Mouse (Mus musculus): ENCODE measurements around the gene Catsper3.

Gene Catsper3

DNA sequence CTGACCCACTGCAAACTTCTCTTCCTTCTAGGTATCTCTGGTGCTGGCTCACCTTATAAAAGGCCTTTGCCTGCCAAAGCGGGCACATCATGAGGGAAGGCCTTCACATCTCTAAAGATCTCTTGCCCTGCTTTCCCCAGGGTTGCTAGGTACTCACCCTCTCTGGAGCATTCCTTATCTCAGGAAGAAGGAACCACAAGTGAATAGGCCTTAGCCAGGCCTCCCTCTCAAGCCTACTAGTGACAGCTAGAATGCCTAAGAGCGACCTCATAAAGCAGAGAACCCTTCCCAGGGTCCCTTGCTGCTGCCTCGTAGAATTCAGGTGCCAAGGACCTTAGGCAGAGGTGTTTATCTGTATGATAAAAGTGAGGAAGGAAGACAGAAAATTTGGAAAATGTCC, at the start of gene Catsper3:
Catsper3 (plus strand) TSS at position 301 of the 400 bp plus-strand sequence.
- DNase-seq (ENCODE audit: low spot score in 2 of 2): no peak

DNA sequence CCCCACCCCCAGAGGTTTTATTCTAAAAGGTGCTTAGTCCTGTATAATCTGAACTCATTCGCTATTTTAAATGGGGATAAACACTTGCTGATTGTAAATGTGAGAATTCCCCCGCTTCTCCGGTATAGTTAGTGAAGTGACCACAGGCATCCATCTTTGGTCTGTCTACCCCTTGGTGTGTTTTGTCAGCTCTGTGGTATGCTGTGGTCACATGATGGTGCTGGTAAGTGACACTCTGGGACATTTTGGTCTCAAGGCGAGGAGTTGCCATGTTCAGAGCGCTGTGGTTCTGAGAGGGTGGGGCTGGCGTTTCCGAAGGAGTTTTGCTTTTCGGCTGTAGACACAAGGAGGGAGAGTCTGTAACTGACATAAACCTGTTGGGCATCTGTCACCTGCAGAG, 46.5 kb upstream of the Catsper3 start:
- no peak for DNase-seq (ENCODE audit: low spot score in 2 of 2)

DNA sequence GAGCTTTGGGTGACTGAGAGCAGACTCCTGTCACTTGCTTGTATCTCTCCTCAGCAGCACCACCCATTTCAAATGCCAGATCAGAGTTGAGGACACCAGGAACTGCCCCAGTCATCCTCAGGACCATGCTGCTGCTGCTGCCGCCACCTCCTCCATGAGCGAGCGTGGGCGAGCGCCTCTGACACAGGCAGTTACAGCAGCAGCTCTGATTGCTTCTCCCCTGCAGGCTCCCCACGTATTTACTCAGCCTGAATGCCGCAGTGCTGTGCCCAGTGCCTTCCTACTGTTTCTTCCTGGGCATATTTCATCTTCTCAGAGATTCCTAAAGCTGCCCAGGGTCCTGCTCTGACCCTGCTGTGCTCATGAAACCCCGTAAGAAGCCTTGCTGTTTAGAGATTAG, 42.1 kb upstream of the Catsper3 start:
- no peak for DNase-seq (ENCODE audit: low spot score in 2 of 2)

DNA sequence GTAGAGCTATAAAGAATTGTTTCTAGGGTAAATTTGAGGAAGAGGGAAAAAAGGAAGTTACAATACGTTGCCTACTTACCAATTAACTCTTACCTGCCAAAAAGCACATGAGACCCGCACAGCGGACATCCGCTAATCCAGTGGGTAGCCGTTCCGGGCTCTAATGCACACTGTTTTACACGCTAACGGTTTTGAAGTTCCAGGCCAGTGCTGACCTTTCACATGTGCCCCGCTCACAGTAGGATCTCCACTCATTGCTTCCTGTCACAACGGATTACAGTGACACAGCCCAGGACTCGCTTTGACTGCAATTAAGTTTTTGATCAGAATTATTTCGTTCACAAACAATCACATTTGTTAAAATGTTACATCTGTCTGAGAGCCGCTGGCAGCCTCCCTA, 30.0 kb upstream of the Catsper3 start:
- DNase-seq (ENCODE audit: low spot score in 2 of 2): no peak

DNA sequence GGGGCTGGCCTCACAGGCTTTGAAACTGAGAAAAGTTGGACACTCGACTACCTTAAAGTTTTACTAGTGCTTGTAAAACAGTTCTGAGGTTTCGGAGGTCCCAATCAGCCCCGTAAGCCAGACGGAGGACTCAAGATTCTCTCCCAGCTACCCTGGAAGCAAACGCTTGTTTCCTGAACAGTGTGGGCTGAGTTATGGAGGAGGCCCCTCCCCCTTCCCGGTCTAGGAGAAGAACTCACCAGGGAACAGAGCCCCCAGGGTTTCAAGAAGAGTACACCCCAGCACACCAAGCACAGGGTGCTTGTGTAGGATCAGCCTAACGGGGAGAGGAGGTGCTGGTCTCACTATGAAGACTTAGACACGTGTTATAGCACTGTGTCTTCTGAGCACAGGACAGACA, 27.6 kb upstream of the Catsper3 start:
- no peak for DNase-seq (ENCODE audit: low spot score in 2 of 2)

DNA sequence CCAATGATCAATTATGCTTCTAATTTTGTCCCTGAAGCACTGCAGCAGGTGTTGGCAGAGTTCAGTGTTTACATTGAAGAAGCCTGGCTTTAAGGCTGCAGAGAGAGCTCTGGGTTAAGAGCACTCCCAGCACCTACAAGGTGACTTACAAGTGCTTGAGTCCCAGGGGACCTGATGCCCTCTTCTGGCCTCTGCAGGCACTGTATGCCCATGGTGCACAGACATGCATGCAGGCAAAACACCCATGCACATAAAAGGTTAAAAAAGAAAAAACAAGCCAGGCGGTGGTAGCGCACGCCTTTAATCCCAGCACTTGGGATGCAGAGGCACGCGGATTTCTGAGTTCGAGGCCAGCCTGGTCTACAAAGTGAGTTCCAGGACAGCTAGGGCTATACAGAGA, 26.7 kb upstream of the Catsper3 start:
- DNase-seq (ENCODE audit: low spot score in 2 of 2): no peak

DNA sequence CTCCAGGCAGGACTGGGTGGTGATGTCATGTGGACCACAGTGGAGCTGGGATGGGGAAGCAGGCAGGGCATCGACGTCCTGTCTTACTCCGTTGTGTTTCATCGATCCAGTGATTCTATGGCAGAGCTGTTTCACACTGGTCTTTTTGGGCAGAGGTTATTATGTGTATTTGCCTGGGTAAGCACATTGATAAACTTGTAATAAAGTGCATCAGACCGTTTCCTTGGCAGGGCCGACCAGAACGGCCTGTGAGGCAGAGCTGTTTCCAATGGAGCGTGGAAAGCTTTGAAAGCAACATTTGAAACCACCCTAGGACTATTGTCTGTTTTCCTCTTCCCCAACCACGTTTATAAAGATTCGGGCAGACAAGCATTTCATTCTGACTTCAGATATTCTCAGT, 23.8 kb upstream of the Catsper3 start:
- no peak for DNase-seq (ENCODE audit: low spot score in 2 of 2)

DNA sequence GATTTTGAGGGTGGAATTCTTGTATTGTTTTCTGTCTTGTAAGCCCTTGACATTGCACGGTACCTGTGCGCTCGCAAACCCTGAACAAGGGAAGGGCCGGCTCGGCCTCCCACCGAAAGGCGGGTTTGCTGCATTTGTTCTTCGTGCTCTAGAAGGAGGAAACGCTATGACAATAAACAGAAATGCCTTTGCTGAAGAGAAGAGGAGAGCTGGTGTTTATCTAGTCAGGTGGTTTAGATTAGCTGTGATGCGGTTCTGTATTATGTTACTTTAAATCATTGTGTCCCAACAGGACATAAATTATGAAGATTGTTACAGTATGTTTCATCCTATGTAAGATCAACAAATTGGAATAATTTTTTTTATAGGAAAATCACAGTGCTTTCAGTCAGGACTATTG, 22.9 kb upstream of the Catsper3 start:
- DNase-seq (ENCODE audit: low spot score in 2 of 2): no peak

DNA sequence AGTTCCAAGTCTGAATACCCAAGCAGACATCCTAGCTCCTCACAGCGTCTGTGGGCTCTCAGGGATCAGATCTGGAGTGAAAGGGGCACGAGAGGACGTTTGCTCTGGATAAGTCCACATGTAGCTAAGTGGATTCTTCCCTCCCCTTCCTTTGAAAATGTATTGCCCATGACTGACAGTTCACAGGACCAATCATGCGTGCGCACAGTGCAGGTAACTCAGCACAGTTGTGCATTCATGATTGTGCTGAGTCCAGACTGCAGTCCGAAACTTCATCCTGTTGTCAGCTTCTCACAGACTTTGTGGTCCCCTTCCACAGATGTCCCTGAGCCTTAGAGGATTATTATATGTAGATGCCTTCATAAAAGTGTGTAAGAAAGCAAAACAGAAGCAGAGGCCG, 10.0 kb upstream of the Catsper3 start:
- no peak for DNase-seq (ENCODE audit: low spot score in 2 of 2)

DNA sequence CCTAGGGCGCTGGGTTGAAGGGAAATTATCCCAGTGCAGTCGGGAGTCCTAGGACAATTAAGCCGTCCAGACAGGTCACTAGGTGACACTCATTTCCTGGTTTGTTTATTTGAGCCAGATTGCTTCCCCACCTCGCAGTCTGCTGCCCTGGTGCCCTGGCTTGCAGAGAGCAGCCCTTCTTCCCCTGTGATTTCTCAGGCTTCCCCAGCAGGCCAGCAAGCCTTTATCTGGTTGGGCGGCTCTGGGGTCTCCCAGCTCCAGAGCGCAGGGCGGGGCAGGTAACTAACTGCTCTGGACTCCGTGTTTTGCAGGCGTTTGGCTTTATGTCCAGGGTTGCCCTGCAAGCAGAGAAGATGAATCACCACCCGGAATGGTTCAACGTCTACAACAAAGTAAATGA, 9.3 kb upstream of the Catsper3 start:
- DNase-seq (ENCODE audit: low spot score in 2 of 2): no peak

DNA sequence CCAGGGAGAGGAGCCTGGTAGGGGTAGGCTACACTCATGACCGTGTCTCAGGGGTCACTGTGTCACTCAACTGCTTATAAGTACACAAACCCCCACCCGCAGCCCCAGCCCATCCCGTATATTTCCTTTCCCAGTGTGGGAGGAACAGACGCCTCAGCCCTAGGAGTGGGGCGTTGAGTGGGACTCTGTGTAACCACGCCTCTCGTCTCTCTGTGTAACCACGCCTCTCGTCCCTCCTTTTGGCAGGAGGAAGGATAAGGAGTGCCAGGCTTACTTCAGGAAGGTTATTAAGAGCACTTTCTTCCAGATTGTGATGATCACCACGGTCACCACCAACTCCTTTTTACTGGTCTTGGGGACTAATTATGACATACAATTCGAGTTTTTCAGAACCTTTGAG, 1.8 kb downstream of the Catsper3 start:
- no peak for DNase-seq (ENCODE audit: low spot score in 2 of 2)

DNA sequence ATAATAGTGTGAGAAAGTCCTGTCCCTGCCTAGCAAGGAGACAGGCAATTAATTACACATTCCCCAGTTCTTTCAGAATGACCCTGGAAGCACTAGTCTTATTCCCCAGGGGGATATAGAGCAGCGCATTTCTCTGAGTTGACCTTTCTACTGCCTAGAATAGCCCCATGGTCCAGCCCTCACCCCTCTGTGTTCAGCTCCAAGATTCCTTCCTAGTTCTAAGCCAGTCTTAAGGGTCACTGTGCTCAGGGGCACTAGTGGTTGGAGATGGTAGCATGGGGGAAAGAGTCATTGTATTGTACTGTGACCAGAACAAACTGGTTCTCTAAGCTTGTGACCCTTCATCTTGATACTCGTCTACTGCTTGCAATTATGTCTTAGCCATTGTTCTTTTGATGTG, 16.9 kb downstream of the Catsper3 start:
- DNase-seq (ENCODE audit: low spot score in 2 of 2): no peak

DNA sequence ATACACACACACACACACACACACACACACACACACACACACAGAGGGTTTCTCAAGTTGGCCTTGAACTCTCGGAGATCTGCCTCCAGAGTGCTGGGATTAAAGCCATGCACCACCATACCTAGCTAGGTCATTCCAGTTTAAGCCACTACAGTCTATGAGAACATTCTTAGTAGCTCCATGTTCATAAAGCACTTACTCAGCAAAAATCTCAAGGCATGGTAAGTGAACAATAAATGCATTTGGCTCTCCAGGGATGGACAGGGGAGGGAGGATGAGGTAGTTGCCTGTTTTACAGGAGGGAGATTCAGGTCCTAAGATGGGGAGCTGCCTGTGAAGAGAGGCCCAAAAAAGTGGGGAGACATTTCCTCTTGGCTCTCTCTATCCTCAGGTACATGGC, 19.6 kb downstream of the Catsper3 start:
- no peak for DNase-seq (ENCODE audit: low spot score in 2 of 2)

DNA sequence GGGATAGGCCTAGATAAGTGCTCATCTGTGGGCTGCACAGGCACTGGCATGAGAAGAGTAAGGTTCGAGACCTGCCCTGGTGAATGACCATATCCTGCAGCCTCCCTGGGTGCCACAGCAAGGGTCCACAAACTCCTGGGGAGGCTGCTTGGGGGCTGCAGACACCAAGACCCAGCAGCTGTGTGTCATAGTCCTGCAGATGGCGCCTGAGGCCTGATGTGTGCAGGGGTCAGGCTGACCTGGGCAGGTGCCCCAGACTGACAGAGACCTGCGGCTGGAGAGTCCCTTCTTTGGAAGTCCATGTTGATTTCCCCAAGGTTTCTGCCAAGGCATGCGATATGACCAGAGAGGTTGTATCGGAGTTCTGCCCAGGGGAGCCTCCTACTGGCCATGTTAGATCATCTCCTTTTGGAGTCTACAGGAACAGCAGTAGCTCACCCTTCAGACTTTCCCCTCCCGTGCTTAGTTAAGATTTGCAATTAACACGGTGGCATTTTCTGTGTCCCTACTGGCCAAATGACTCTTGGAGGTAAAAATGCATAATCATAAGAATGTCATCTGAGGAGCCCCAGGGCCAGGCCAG, 24.8 kb downstream of the Catsper3 start:
- no peak for DNase-seq (ENCODE audit: low spot score in 2 of 2)

DNA sequence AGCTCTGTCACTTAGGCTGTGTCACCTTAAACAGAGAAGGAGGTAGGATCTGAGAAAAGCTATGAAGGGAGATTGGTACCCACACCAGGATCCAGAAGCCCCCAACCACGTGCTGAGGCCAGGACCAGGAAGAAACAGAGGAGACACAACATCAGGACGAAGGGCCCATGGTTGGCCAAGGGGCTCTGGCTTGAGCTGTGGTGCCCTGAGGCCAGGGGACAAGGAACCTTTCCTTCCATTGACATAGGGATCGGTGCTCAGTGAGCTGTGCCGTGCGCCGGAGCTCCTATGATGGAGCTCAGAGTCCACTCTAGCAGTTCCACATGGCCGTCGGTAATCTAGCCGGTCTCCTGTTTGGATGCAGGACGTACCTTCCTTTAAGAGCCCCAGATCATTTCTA, 25.3 kb downstream of the Catsper3 start:
- no peak for DNase-seq (ENCODE audit: low spot score in 2 of 2)

DNA sequence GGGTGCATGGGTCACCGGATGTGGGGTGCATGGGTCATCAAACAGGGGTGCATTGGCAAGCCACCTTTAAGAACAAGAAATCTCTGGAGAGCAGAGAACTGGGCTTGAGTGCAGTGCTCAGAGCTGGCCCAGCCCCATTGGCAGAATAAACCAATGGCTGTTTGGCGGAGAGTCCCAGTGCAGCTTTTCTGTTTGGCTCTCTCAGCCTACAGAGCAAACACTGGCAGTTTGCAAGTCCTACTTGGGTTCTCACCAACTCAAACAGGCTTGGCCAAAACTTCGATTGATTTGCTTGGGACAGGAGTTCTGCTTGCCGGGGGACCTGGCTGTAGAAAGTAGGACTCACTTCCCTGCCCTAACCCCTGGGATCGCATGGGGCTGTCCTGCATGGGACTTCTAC, 26.6 kb downstream of the Catsper3 start:
- peak; percentile 52 to 60 for DNase-seq (ENCODE audit: low spot score in 2 of 2)

DNA sequence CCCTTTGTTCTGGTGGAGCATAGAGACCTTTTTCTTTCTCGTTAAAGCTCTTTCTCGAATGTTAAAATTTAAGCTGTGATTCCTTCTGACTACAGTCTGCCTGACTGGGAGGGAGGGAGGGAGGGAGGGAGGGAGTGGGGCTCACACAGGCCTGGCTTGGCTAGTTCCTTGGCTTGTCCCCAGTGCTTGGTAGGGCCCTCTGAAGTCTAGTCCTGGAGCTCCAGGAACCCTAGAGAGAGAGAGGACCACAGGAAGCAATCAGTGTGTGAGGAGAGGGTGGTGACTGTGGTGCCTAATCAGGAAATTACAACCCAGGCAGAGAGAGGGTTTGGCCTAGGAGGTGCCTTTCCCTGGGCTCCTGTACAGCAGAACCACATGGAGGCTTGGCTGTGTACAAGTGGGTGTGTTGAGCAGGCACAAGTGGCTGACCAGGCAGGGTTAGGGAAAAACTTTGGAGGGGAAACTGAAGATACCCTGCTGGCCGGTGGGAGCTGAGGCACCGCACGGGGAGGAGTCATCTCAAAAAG, 29.2 kb downstream of the Catsper3 start:
- no peak for DNase-seq (ENCODE audit: low spot score in 2 of 2)

DNA sequence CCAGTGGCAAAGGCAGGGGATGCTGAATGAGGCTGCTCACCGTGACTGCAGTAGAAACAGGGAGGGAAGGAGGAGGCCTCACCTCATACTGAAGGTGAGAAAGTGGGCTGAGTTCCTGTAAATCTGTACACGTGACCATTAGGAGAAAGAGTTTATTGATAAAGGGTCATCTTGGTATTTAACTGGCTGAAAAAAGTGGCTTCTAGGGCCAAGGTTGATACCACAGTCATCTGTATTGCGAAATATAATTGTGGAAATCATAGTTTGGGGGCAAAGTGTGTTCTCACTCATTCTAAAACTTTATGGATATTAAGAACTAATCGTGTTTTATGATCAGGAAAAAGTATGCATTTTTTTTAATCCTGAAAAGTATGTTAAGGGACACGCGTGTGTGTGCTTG, 30.5 kb downstream of the Catsper3 start:
- DNase-seq (ENCODE audit: low spot score in 2 of 2): no peak

DNA sequence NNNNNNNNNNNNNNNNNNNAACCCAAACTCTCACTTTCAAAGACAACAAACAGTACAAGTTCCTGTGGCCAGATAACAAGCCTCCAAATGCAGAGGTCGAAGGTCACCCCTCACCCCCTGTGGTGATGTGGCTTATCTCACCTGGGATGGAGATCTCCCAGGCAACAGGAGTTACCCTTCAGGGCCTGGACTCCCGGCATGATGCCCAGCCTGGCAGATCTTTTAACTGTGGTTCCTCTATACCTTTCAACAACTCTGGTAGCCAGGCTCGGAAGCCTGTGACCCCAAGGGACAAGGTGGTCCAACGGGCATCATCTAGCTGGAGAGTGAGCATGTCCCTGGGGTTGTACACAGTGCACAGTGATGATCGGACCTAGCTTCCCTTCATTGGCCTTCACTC, 38.1 kb downstream of the Catsper3 start:
- DNase-seq (ENCODE audit: low spot score in 2 of 2): no peak

DNA sequence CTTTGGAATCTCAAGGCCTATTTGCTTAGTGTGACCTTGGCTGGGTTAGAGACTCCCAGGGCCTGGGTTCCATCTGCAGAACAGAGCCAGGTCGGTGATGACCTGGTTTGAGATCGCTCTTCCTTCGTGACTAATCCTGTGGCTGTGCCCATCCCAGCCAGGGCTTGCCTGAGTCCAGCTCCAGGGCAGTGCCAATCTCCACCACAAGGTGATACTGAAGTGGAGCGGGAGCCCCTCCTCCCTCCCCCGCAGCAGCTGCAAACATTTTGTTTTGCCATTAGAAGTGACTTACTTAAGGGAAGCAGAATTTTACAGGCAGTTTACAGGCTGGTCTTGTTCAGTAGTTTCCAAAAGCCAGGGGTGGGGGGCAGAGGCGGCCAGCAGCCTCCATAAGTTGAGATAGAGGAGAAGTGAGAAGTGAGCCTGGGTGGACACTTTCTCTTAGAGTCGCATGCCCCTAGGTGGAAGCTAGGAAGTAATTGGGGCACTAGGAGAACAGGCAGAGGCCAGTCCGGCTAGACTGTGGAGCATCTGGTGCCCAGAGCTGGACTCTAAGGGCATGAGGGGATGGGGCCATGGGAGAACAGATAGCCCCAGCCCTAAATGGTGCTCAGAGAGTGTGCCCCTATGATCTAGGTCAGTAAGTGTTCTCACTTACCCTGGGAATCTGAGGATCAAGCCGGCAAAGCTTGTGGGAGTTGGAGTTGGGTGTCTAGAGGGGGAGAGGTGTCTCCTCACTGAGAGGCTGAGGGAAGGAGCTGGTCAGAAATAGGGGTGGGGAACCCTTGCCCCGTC, 40.0 kb downstream of the Catsper3 start:
- no peak for DNase-seq (ENCODE audit: low spot score in 2 of 2)

DNA sequence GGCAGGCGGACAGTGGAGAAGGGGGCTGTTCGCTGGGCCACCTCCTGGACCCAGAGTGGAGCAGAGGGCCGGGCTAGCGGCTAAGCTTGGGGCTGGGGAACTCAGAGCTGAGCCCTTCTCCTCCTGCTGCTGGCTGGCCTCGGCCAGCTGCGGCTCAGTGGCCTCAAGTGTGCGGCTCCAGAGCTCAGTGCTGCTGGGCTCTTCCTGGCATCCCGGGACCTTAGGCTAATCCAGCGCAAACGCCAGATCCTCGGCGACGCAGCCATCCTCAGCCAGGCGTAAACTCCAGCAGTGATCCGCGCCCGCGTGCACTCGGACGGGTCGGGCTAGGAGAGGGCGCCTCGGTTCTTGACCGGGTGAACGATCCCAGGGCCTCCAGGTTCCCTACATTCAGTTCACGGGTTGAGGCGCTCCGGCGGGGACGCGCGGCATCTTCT, 40.9 kb downstream of the Catsper3 start:
- DNase-seq (ENCODE audit: low spot score in 2 of 2): no peak

DNA sequence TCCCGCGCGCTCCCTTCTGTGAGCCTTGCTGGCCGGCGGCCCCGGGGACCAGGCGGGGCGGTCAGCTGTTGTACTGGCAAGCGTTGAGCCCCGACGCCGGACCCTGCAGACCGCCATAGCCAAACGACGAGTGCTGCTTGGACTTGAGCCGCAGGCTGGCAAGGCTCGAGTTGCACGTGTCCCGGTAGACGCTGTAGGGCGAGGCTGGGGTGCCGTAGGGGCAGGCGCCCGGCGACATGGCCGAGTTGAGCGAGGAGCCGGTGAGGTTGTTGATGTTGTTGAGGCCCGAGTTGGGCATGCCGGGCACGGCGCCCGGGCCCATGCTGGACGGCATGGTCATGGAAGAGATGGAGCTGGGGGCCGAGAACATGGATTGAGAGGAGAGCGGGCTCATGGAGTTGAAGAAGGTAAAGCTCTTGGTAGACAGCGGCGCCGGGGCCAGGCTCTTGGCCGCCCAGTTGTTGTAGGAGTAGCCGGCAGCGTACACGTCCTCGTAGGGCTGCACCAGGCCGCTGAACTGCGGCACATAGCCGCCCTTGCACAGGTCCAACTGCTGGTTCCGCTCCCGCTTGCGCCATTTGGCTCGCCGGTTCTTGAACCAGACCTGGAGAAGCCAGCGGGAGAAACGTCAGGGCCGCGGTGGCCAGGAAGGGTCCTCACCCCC, 41.8 kb downstream of the Catsper3 start:
- no peak for DNase-seq (ENCODE audit: low spot score in 2 of 2)

Data from right cerebral cortex, postnatal 10 days (tissue).